Mouse (Mus musculus): ENCODE data around the gene Cdcp2. TPM values are rescaled to one million over a fixed set of nuclear protein-coding genes. Genes with fewer than 3 reads are reported as not detected.
"Not testable (repeated sequence)": the region's sequence is repeated elsewhere in the genome, so short reads cannot be mapped to it uniquely, and the experiment has no call there.

The Cdcp2 gene
- polyA plus RNA-seq, 1 experiment from 2014 or later: not detected

DNA sequence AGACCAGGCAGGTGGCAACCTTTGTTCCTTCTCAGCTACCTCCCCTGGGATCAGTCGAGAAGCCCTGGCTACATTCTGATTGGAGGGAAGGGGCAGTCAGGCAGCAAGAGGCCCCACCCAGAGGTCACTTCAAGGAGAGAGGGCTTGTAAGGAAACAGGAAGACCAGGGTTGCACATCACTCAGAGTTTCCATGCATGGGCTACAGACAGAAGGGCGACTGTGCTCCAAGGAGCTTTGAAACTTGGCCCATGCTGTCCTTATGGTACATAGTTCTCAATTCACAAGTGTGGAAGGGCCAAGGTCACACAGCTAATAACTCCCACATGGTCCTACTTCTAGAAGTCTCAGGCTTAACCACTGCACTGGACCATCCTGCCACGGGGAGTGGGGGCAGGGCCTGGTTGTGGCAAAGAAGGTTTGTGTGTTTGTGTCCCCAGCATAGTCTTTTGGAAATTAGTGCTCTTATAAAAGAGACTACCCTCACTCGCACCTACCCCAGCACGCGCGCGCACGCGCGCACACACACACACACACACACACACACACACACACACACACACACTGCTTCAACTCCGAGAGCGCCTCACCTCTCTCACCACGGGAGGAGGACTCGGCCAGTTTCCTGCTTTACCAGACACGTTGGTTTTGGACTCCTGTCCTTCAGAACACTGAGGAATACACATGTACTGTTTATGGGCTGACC, 2.1 kb upstream of the Cdcp2 start:
- no peaks in the 10 kb centered on the region for H3K27me3 ChIP-seq (replicated peaks)
- H3K9me3 ChIP-seq (replicated peaks): no peaks in the 10 kb centered on the region
- H3K27ac ChIP-seq (replicated peaks): no peak overlapping the region
- no peak for ATAC-seq (ENCODE audit: low FRiP score)
- H3K4me3 ChIP-seq (replicated peaks): no peak overlapping the region
- H3K9ac ChIP-seq (replicated peaks): no peak overlapping the region
- H3K4me2 ChIP-seq: no peak overlapping the region
- peaks cover 15% of the 10 kb centered on the region for H3K4me1 ChIP-seq
- no peaks in the 10 kb centered on the region for H3K36me3 ChIP-seq
- 83% methylated on average over 16 of the region's 16 CpGs for WGBS

DNA sequence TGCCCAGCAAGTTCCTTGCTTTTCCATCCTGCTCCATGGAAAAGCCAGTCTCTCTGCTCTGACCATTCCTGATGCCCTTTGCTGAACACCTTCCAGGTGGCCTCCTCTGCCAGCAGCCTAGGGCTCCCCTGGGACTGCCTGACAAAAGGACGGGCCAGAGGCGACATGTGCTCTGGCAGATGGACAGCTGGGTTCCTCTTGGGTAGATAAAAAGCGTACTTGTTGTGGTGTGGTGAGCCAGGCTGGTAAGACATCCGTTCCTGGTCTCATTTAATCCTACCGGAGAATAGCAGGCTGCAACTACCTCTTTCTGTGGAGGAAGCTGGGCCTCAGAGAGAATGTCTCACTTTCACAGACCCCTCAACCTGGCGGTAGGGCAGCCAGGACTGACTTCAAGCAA, 648 bp upstream of the Cdcp2 start:
- Histone ChIP-seq H3K4me1 (peaks cover 15% of the 10 kb centered on the region), H3K9me3 (replicated peaks) (no peaks in the 10 kb centered on the region), H3K27me3 (replicated peaks) (no peaks in the 10 kb centered on the region), H3K4me2 (no peak overlapping the region), H3K36me3 (no peaks in the 10 kb centered on the region), H3K27ac (replicated peaks) (no peak overlapping the region), H3K9ac (replicated peaks) (no peak overlapping the region), H3K4me3 (replicated peaks) (no peak overlapping the region)
- ATAC-seq (ENCODE audit: low FRiP score): no peak
- 26% methylated on average over 6 of the region's 6 CpGs for WGBS

DNA sequence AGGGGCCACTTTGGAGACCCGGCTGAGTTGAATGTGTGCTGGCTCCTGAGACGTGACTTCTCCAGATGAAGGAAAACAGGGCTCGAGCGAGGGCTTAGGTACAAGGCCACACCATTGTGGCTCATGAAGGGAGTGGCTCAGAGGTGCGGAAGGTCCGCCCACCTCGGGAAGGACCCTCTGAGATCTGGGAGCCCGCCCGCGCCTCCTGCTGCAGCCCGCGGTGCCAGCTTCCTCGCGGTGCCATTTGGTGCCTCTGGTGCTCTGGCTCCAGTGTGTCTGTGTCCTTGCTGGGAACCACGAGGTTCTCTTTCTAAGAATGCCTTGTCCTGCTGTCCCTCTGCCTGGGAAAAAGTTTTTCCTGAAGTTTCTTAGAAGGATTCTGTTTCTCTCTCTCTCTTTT, 1.2 kb downstream of the Cdcp2 start:
- Histone ChIP-seq H3K9me3 (replicated peaks) (no peaks in the 10 kb centered on the region), H3K4me1 (peaks cover 15% of the 10 kb centered on the region), H3K27ac (replicated peaks) (no peak overlapping the region), H3K4me2 (no peak overlapping the region), H3K9ac (replicated peaks) (no peak overlapping the region), H3K4me3 (replicated peaks) (no peak overlapping the region), H3K36me3 (no peaks in the 10 kb centered on the region), H3K27me3 (replicated peaks) (no peaks in the 10 kb centered on the region)
- ATAC-seq (ENCODE audit: low FRiP score): no peak
- WGBS: 58% methylated on average over 15 of the region's 15 CpGs

DNA sequence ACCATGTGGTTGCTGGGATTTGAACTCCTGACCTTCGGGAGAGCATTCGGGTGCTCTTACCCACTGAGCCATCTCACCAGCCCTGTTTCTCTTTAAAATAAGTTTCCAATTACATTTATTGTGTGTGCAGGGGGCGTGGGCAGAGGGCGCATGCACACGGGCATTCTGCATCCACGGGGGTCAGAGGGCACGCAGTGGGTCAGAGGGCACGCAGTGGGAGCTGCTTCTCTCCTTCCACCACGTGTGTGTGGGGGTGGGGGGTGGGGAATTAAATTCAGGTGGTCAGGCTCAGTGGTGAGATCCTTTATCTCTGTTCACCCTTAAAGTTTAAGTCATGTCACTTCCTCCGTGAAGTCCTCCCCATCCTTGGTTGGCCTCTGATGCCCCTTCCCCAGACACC, 1.7 kb downstream of the Cdcp2 start:
- no peak overlapping the region for H3K4me2 ChIP-seq
- H3K9me3 ChIP-seq (replicated peaks): no peaks in the 10 kb centered on the region
- no peak overlapping the region for H3K27ac ChIP-seq (replicated peaks)
- WGBS: 81% methylated on average over 10 of the region's 10 CpGs
- no peak overlapping the region for H3K4me3 ChIP-seq (replicated peaks)
- no peaks in the 10 kb centered on the region for H3K36me3 ChIP-seq
- peaks cover 15% of the 10 kb centered on the region for H3K4me1 ChIP-seq
- H3K9ac ChIP-seq (replicated peaks): no peak overlapping the region
- no peak for ATAC-seq (ENCODE audit: low FRiP score)
- H3K27me3 ChIP-seq (replicated peaks): no peaks in the 10 kb centered on the region

DNA sequence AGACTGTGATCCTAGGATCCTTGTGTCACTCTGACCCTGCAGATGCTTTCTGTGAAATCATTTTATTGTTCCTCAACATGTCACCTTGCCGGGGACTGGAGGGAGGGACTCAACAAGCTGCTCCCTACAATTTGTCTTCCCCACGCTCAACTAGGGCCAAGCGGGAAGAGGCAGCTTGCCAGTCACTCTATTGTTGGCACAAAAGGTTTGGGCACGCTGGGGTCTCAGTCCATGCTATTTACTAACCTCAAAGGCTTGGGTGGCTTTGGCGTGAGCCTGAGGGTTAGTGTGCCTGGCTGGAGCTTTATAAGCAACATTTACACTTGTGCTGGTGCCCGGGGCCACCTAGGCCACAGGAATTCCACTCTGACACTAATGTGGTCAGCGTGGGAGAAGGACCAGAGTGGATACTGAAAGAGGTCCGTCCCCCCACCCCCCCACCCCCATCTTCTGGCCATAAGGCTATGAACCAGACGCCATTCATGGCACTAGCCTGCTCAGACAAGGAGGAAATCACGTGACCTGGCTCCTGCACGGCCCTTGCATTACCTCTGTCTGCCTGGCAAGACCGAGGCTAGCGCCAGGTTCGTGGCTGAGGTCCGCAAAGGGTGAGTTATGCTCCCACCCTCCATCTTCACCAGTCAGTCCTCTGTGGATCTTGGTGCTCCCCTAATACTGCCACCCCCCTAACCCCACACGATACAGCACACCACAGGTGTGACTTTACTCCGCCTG, 2.3 kb downstream of the Cdcp2 start:
- Histone ChIP-seq H3K9ac (replicated peaks) (no peak overlapping the region), H3K4me3 (replicated peaks) (no peak overlapping the region), H3K27ac (replicated peaks) (no peak overlapping the region), H3K27me3 (replicated peaks) (no peaks in the 10 kb centered on the region), H3K36me3 (no peaks in the 10 kb centered on the region), H3K4me1 (peaks cover 15% of the 10 kb centered on the region), H3K4me2 (no peak overlapping the region), H3K9me3 (replicated peaks) (no peaks in the 10 kb centered on the region)
- WGBS: 71% methylated on average over 17 of the region's 17 CpGs
- no peak for ATAC-seq (ENCODE audit: low FRiP score)

DNA sequence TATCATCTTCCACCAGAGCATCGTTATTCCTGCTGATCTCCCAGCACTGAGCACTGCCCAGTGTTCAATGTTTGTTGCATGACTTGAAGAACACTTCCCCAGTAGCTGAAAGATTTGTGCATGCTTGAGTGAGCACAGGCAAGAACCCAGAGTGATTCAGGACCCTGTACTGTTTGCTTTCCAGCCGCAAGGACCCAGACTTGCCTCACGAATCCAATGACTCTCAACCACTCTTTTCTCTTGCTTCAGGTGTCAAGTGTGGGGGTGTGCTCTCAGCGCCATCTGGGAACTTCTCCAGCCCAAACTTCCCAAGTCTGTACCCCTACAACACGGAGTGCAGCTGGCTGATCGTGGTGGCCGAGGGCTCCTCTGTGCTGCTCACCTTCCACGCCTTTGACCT, 5.5 kb downstream of the Cdcp2 start:
- H3K36me3 ChIP-seq: no peaks in the 10 kb centered on the region
- no peaks in the 10 kb centered on the region for H3K9me3 ChIP-seq (replicated peaks)
- no peak overlapping the region for H3K4me2 ChIP-seq
- H3K9ac ChIP-seq (replicated peaks): no peak overlapping the region
- ATAC-seq (ENCODE audit: low FRiP score): no peak
- no peak overlapping the region for H3K4me3 ChIP-seq (replicated peaks)
- H3K27ac ChIP-seq (replicated peaks): no peak overlapping the region
- WGBS: 83% methylated on average over 8 of the region's 8 CpGs
- H3K4me1 ChIP-seq: peaks cover 7% of the 10 kb centered on the region
- no peaks in the 10 kb centered on the region for H3K27me3 ChIP-seq (replicated peaks)

DNA sequence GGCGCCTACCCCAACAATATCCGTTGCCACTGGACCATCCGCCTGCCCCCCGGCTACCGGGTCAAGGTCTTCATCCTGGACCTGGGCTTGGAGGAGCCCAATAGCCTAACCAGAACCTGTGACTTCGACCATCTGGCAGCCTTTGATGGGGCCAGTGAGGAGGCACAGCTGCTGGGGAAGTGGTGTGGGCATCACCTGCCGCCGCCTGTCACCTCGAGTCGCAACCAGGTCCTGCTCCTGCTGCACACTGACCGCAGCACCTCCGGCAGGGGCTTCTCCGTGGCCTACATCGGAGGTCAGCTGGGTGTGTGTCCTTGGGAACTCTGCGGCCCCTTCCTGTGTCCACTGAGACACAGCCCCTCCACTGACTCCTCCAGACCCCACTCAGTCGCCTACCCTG, 10.1 kb downstream of the Cdcp2 start:
- ATAC-seq (ENCODE audit: low FRiP score): no peak
- Histone ChIP-seq H3K4me3 (replicated peaks) (no peak overlapping the region), H3K27me3 (replicated peaks) (no peaks in the 10 kb centered on the region), H3K4me2 (no peak overlapping the region), H3K4me1 (peaks cover 8% of the 10 kb centered on the region), H3K9me3 (replicated peaks) (no peaks in the 10 kb centered on the region), H3K36me3 (no peaks in the 10 kb centered on the region), H3K9ac (replicated peaks) (no peak overlapping the region), H3K27ac (replicated peaks) (no peak overlapping the region)
- 91% methylated on average over 16 of the region's 16 CpGs for WGBS

DNA sequence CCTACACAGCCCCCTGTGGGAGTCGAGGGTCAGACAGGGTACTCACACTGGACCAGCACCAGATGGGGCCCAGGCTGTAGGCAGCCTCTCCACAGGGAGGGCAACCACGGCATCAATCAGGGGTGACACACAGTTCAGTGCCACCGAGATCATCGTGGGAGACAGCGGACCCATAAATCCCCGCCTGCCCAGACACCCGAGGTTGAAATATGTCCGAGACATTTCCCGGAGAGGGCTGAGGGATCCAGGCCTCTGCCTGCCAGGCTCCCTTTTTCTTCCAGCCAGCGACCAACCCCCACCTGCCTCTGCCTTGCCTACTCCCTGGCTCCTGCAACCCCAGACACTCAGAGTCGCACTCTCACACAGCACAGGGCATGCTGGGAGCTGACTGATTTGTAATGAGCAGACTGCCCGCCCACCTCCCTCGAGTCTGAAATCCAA, 11.6 kb downstream of the Cdcp2 start:
- no peak overlapping the region for H3K9ac ChIP-seq (replicated peaks)
- no peaks in the 10 kb centered on the region for H3K36me3 ChIP-seq
- peak; percentile 78; the same call in 1 of the 2 replicates for ATAC-seq (ENCODE audit: low FRiP score)
- peak overlapping the region; percentile 51 for H3K27ac ChIP-seq (replicated peaks)
- 6% methylated on average over 13 of the region's 13 CpGs for WGBS
- H3K4me3 ChIP-seq (replicated peaks): no peak overlapping the region
- peak overlapping the region; percentile 19; the same call in 1 of the 2 replicates for H3K4me2 ChIP-seq
- H3K27me3 ChIP-seq (replicated peaks): no peaks in the 10 kb centered on the region
- no peaks in the 10 kb centered on the region for H3K9me3 ChIP-seq (replicated peaks)
- H3K4me1 ChIP-seq: peaks cover 8% of the 10 kb centered on the region

DNA sequence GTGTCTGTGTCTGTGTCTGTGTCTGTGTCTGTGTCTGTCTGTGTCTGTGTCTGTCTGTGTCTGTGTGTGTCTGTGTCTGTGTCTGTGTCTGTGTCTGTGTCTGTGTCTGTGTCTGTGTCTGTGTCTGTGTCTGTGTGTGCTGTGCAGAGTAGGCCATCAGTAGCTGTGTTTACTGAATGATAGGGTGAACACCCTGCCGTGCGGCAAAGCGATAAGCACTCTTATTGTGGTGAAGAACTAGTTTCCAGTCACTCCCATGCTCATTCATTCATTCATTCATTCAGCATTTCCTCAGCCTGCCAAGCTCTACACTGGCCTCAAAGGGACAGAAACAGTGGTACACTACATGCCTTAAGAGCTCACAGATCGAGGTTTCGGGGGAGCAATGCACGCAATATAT, 12.5 kb downstream of the Cdcp2 start:
- H3K4me1 ChIP-seq; H3K4me3 ChIP-seq (replicated peaks); H3K27me3 ChIP-seq (replicated peaks); H3K27ac ChIP-seq (replicated peaks); H3K36me3 ChIP-seq; H3K9ac ChIP-seq (replicated peaks); H3K4me2 ChIP-seq; ATAC-seq (ENCODE audit: low FRiP score); H3K9me3 ChIP-seq (replicated peaks): not testable (repeated sequence)
- 93% methylated on average over 6 of the region's 6 CpGs for WGBS

DNA sequence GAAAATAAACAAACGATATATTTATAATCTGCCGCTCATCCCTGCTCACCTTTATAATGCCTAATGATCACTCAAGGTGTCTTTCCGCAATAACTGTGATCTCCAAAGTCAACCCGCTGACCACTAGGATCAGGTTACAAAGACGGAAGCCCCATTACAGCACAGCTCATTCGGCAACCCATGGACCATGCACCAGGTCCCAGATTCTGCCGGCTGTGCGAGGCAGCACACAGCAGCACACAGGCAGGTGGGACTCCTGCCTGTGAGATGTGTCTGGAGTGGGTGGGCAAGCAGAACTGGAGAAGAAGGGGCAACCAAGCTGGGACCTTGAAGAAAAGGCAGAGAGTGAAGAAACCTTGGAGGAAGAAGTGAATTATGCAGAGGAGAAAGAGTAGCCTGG, 17.6 kb downstream of the Cdcp2 start:
- H3K36me3 ChIP-seq: no peaks in the 10 kb centered on the region
- H3K4me2 ChIP-seq: no peak overlapping the region
- WGBS: 50% methylated on average over 8 of the region's 8 CpGs

DNA sequence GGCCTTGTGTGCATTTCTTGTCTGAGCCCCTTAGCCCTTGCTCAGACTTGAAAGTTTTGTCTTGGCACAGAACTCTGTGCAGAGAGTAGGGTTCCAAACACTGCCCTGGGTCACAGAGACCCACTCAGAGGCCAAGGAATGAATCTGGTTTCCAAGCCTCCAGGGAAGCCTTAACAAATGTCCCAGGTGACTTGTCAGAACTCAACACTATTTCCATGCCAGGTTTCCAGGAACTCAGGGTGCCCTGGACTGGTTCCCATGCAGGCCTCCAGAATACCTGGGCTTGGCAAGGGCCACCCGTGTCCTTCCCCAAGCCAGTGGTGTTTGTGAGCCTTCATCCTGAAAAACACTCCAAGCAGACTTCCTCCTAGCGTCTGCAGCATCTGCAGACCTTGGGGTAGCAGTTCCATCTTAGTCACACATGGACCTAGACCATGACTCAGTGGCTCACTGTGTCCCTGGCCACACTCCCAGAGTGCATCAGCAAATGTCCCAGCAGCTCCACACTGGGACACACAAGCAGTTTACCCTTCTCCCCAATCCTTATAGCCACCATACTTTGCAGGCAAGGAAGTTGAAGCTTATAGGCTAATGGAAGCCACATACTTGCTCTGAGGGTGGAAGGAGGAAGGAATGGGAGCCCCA, 21.2 kb downstream of the Cdcp2 start:
- H3K27me3 ChIP-seq (replicated peaks): no peaks in the 10 kb centered on the region
- H3K4me3 ChIP-seq (replicated peaks): no peak overlapping the region
- H3K9me3 ChIP-seq (replicated peaks): no peaks in the 10 kb centered on the region
- no peaks in the 10 kb centered on the region for H3K36me3 ChIP-seq
- H3K4me2 ChIP-seq: no peak overlapping the region
- 87% methylated on average over 2 of the region's 2 CpGs for WGBS
- no peak overlapping the region for H3K27ac ChIP-seq (replicated peaks)
- H3K9ac ChIP-seq (replicated peaks): no peak overlapping the region
- peaks cover 8% of the 10 kb centered on the region for H3K4me1 ChIP-seq
- ATAC-seq (ENCODE audit: low FRiP score): no peak

More for the DNA sequence above, 17.6 kb downstream of the Cdcp2 start:
- no peak for ATAC-seq (ENCODE audit: low FRiP score)
- no peaks in the 10 kb centered on the region for H3K4me1 ChIP-seq
- H3K27me3 ChIP-seq (replicated peaks): no peaks in the 10 kb centered on the region
- H3K9ac ChIP-seq (replicated peaks): no peak overlapping the region
- H3K27ac ChIP-seq (replicated peaks): no peak overlapping the region
- no peak overlapping the region for H3K4me3 ChIP-seq (replicated peaks)
- H3K9me3 ChIP-seq (replicated peaks): no peaks in the 10 kb centered on the region

DNA sequence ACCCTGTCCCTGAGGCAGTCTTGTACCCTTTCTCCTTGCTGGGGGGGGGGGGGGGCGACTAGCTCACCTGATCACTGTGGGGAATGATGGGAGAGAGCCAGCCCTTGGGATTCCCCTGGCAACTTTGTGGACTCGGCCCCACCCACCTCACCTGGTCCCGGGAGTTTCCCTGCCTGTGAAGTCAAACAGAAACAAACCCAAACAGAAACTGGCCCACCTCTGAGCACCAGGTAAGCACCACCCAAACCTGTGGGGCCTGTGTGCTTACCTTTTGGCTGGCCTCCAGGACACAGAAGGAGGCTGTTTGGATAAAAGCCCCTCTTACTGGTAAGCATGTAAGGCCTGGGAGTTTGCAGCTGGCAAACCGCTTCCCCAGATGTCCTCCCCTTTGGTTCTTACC, 22.4 kb downstream of the Cdcp2 start:
- no peaks in the 10 kb centered on the region for H3K9me3 ChIP-seq (replicated peaks)
- ATAC-seq (ENCODE audit: low FRiP score): no peak
- H3K36me3 ChIP-seq: no peaks in the 10 kb centered on the region
- H3K9ac ChIP-seq (replicated peaks): no peak overlapping the region
- peaks cover 8% of the 10 kb centered on the region for H3K4me1 ChIP-seq
- WGBS: 64% methylated on average over 4 of the region's 4 CpGs
- H3K4me3 ChIP-seq (replicated peaks): no peak overlapping the region
- no peak overlapping the region for H3K4me2 ChIP-seq
- H3K27ac ChIP-seq (replicated peaks): no peak overlapping the region
- H3K27me3 ChIP-seq (replicated peaks): no peaks in the 10 kb centered on the region
